In genomic region chr11:69552622-69553340, GRCm38 (mm10) we compare ENCODE assay signal across 9 mouse cellular contexts. TPM values are rescaled to one million over a fixed set of nuclear protein-coding genes. Genes with fewer than 3 reads are reported as not detected.
DNase-seq lines count a peak whose midpoint lies in the region; ATAC-seq lines count a peak whose summit lies in the region.
"Had no signal": no experiment of that assay in that cellular context is flagged by ENCODE, and none has a peak within 500 bp of the region (broad histone marks: within the 10 kb centered on the region; RNA-seq: fewer than 3 reads in every experiment).

No protein-coding gene starts in this region.

- H3K4me2 ChIP-seq in forebrain, embryonic 11.5 days (ENCODE audit: low read depth, low read length, severe bottlenecking): peak overlapping the region; percentile 46
- H3K4me2 ChIP-seq in neural tube, embryonic 15.5 days: peak overlapping the region; percentile 49

- no peaks in the 10 kb centered on the region for H3K36me3 ChIP-seq in forebrain, embryonic 11.5 days (ENCODE audit: control insufficient read depth, insufficient read depth, low read length)
- peaks cover 2% of the 10 kb centered on the region for H3K36me3 ChIP-seq in neural tube, embryonic 15.5 days

- peak overlapping the region; percentile 9; the same call in 1 of the 2 replicates for H3K4me3 ChIP-seq in forebrain, embryonic 11.5 days (ENCODE audit: low read depth, low read length)
- peak overlapping the region; percentile 16; the same call in 1 of the 2 replicates for H3K4me3 ChIP-seq in neural tube, embryonic 15.5 days (replicated peaks)
- H3K4me3 ChIP-seq: myocyte had no signal

- no peaks in the 10 kb centered on the region for H3K27me3 ChIP-seq in forebrain, embryonic 11.5 days (ENCODE audit: control insufficient read depth, insufficient read depth, low read length)
- no peaks in the 10 kb centered on the region for H3K27me3 ChIP-seq in neural tube, embryonic 15.5 days (replicated peaks)

- no peaks in the 10 kb centered on the region for H3K9me3 ChIP-seq in forebrain, embryonic 11.5 days (ENCODE audit: control insufficient read depth, low read length)
- no peaks in the 10 kb centered on the region for H3K9me3 ChIP-seq in neural tube, embryonic 15.5 days (replicated peaks)

- DNase-seq in embryo, embryonic 10 days (ENCODE audit: low spot score): peak; percentile 93
- peak; percentile 89 for DNase-seq in forebrain, embryonic 11.5 days (ENCODE audit: low spot score)
- DNase-seq in layer of hippocampus, postnatal 25 days (ENCODE audit: extremely low spot score in 1 of 2, low spot score in 1 of 2): peak; percentile 47 to 65
- no peak for DNase-seq in spleen, adult 18-20 months
- no peak for DNase-seq in adrenal gland, postnatal 25 days
- no peak for DNase-seq in cerebellum, postnatal 36 days

- whole genome bisulfite sequencing in forebrain, embryonic 11.5 days: 18% methylated on average over 14 of the region's 14 CpGs
- 11% methylated on average over 14 of the region's 14 CpGs for WGBS in neural tube, embryonic 15.5 days

- ATAC-seq in forebrain, embryonic 11.5 days (replicated peaks; ENCODE audit: low FRiP score): peak; percentile 88
- peak; percentile 73 for ATAC-seq in neural tube, embryonic 15.5 days (ENCODE audit: low FRiP score)

- H3K4me1 ChIP-seq in forebrain, embryonic 11.5 days (replicated peaks; ENCODE audit: control insufficient read depth, insufficient read depth, low read length): peaks cover 37% of the 10 kb centered on the region
- peaks cover 73% of the 10 kb centered on the region for H3K4me1 ChIP-seq in neural tube, embryonic 15.5 days

- H3K9ac ChIP-seq in forebrain, embryonic 11.5 days (ENCODE audit: low read length): peak overlapping the region; percentile 54
- H3K9ac ChIP-seq in neural tube, embryonic 15.5 days (replicated peaks): peak overlapping the region; percentile 23; the same call in 1 of the 2 replicates

- peak overlapping the region; percentile 85 for H3K27ac ChIP-seq in forebrain, embryonic 11.5 days (ENCODE audit: low read depth, low read length)
- peak overlapping the region; percentile 85 for H3K27ac ChIP-seq in neural tube, embryonic 15.5 days (replicated peaks)

RNA-seq across cellular contexts. Expression of gene Dnah2, which starts 3.9 kb away (rescaled TPM):
- polyA plus RNA-seq in forebrain, embryonic 11.5 days (2014; fragmentation: Nextera tagmentation; extraction: Ambion mirVana): 2.1 and 2.6 TPM in 2 replicates
- total RNA-seq in layer of hippocampus, postnatal 25 days (2021): 1 to 10 TPM; 3.5 to 8.0 TPM
- 3.1 and 3.5 TPM in 2 replicates for polyA plus RNA-seq in neural tube, embryonic 15.5 days (2015; fragmentation: Nextera tagmentation; extraction: Ambion mirVana)
- total RNA-seq in adrenal gland, postnatal 25 days (2021): 0.05 and 0.76 TPM in 2 replicates
- total RNA-seq: hematopoietic stem cell, adult 5-6 weeks had no signal

RNA-seq across cellular contexts. Expression of gene Efnb3, which starts 7.2 kb away (rescaled TPM):
- polyA plus RNA-seq in forebrain, embryonic 11.5 days (2014; fragmentation: Nextera tagmentation; extraction: Ambion mirVana): 13.1 and 14.9 TPM in 2 replicates
- total RNA-seq in layer of hippocampus, postnatal 25 days (2021): 100 to 1,000 TPM; 134 to 139 TPM
- polyA plus RNA-seq in neural tube, embryonic 15.5 days (2015; fragmentation: Nextera tagmentation; extraction: Ambion mirVana): 113 and 126 TPM in 2 replicates
- total RNA-seq in adrenal gland, postnatal 25 days (2021): 0.38 and 1.5 TPM in 2 replicates

RNA-seq across cellular contexts. Expression of gene Wrap53, which starts 27.3 kb away (rescaled TPM):
- 39.3 and 44.1 TPM in 2 replicates for polyA plus RNA-seq in forebrain, embryonic 11.5 days (2014; fragmentation: Nextera tagmentation; extraction: Ambion mirVana)
- total RNA-seq in layer of hippocampus, postnatal 25 days (2021): 10 to 100 TPM; 11.7 to 12.5 TPM
- 18.1 and 18.8 TPM in 2 replicates for polyA plus RNA-seq in neural tube, embryonic 15.5 days (2015; fragmentation: Nextera tagmentation; extraction: Ambion mirVana)
- total RNA-seq in adrenal gland, postnatal 25 days (2021): 12.5 and 12.9 TPM in 2 replicates

RNA-seq across cellular contexts. Expression of gene Trp53, which starts 27.4 kb away (rescaled TPM):
- polyA plus RNA-seq in forebrain, embryonic 11.5 days (2014; fragmentation: Nextera tagmentation; extraction: Ambion mirVana): 168 and 175 TPM in 2 replicates
- total RNA-seq in layer of hippocampus, postnatal 25 days (2021): 10 to 100 TPM; 24.3 to 29.8 TPM
- 51.8 and 85.1 TPM in 2 replicates for polyA plus RNA-seq in neural tube, embryonic 15.5 days (2015; fragmentation: Nextera tagmentation; extraction: Ambion mirVana)
- 74.1 and 81.7 TPM in 2 replicates for total RNA-seq in adrenal gland, postnatal 25 days (2021)

RNA-seq across cellular contexts. Expression of gene Atp1b2, which starts 53.0 kb away (rescaled TPM):
- polyA plus RNA-seq in forebrain, embryonic 11.5 days (2014; fragmentation: Nextera tagmentation; extraction: Ambion mirVana): 9.3 and 12.6 TPM in 2 replicates
- 100 to 1,000 TPM; 394 to 472 TPM for total RNA-seq in layer of hippocampus, postnatal 25 days (2021)
- polyA plus RNA-seq in neural tube, embryonic 15.5 days (2015; fragmentation: Nextera tagmentation; extraction: Ambion mirVana): 76.7 and 77.0 TPM in 2 replicates
- 34.0 and 38.0 TPM in 2 replicates for total RNA-seq in adrenal gland, postnatal 25 days (2021)

Comparison
In these comparisons a context has a peak if more than half of its experiments do, and no peak if none do; other contexts are left out.
1. DNase-seq: peak in embryo, embryonic 10 days (single experiment), forebrain, embryonic 11.5 days (single experiment) and layer of hippocampus, postnatal 25 days (2 of 2); none in spleen, adult 18-20 months (0 of 2), adrenal gland, postnatal 25 days (single experiment) and cerebellum, postnatal 36 days (0 of 2).
2. RNA of gene Efnb3, which starts 7.2 kb away (total RNA-seq): 134 to 139 TPM in layer of hippocampus, postnatal 25 days; 0.38 to 1.5 TPM in adrenal gland, postnatal 25 days; every median in the first group is over 10 times any median in the second.